Mouse (Mus musculus): ENCODE measurements at regions not wholly inside any gene's neighbourhood (a gene's known extent, or its start where the extent isn't known, plus 50 kb on each side); places are given as distances from the start of the nearest gene placed in this dataset.

DNA sequence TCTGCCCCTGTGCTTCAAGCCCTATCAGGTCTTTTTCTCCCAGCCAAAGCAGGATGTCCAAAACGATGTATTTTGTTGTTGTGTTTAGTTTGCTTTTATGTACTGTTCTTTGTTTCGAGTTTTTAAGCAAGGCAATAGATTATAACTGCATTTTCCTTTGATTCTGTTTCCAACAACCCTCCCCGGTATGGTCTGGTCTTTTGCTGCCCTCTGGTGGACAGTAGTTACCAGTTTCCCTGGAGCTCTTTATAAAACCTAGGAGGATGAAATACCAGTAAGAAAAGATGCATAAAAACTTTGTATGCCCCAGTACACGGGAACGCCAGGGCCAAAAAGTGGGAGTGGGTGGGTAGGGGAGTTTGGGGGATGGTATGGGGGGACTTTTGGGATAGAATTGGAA is 73.9 kb upstream of the Itm2a start:
- DNase-seq (ENCODE audit: low spot score), result peak; percentile 27

DNA sequence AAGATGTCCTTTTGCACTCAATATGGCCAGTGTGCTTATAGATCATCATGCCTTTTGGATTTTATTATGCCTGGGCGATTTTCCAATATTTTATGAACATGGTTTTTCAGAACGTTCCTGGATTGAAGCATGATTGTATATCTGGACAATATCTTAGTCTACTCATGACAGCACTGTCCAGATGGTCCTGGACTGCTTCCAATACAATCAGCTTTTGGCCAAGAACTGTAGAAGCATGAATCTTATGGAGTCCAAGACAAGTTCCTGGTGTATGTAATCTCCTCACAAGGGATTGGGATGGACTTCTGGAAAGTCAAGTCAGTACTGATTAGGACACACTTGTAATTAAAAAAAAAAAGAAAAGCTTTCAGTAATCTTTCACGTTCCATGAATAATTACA is 66.1 kb upstream of the Itm2a start:
- DNase-seq (ENCODE audit: low spot score), result no peak
